Mouse (Mus musculus) CH12.LX (cell line): ENCODE measurements at regions not wholly inside any gene's neighbourhood (a gene's known extent, or its start where the extent isn't known, plus 50 kb on each side); places are given as distances from the start of the nearest gene placed in this dataset.

Experiments used
- CHD2 ChIP-seq: IDR thresholded peaks from 2 replicates; pipeline ENCODE4 v1.6.1; 2011; ENCODE audit warnings: low read length, improper control_type of control experiment
- E2F4 ChIP-seq: IDR thresholded peaks from 2 replicates; pipeline ENCODE4 v1.6.1; 2011; ENCODE audit warnings: low read depth, low read length, improper control_type of control experiment; ENCODE audit not compliant: insufficient replicate concordance
- TBP ChIP-seq: conservative IDR thresholded peaks from 2 replicates; pipeline ENCODE4 v1.6.1; 2011; ENCODE audit warnings: low read depth, low read length, improper control_type of control experiment
- USF1 ChIP-seq: IDR thresholded peaks from 2 replicates; pipeline ENCODE4 v1.6.1; 2014; ENCODE audit warnings: low read depth, mild to moderate bottlenecking, inconsistent platforms, low read length, improper control_type of control experiment

- TF ChIP-seq CHD2, result no peak
- no peak for TF ChIP-seq TBP
- no peak for TF ChIP-seq E2F4
- TF ChIP-seq USF1, result no peak
These were observed 154.3 kb upstream of the Pclo start for GRCm38 (mm10) chr5:14360446-14360845.
